Mouse (Mus musculus) A20 (cell line): Measurements from ENCODE around the gene Krtdap.
A peak's percentile ranks its signal among the peaks of the same experiment; 100 is the strongest.
"Not testable (repeated sequence)": the region's sequence is repeated elsewhere in the genome, so short reads cannot be mapped to it uniquely, and the experiment has no call there.

Experiments
- DNase-seq: peaks from one replicate; pipeline ENCODE4 v3.0.0-alpha.2; 2011; ENCODE audit warnings: low read depth, low spot score

Krtdap gene

GRCm38 (mm10) chr7:30787377-30788022 is at the start of gene Krtdap:
Gene Krtdap (plus strand): TSS chr7:30787896.
- no peak for DNase-seq

- DNase-seq = peak; percentile 74
Measured at GRCm38 (mm10) chr7:30742570-30742969, 45.1 kb upstream of the Krtdap start.

- DNase-seq = not testable (repeated sequence)
Measured at GRCm38 (mm10) chr7:30743617-30744016, 44.1 kb upstream of the Krtdap start, which contains the start of gene Gapdhs. Gene Gapdhs (minus strand): TSS chr7:30743681.

- DNase-seq = no peak
Measured at GRCm38 (mm10) chr7:30744022-30744598, 43.6 kb upstream of the Krtdap start.

GRCm38 (mm10) chr7:30747525-30748204 is 40.0 kb upstream of the Krtdap start:
- DNase-seq = no peak

- DNase-seq = no peak
Measured at GRCm38 (mm10) chr7:30749824-30750606, 37.7 kb upstream of the Krtdap start.

GRCm38 (mm10) chr7:30751086-30751669 is 36.5 kb upstream of the Krtdap start, which contains the start of gene Sbsn:
Gene Sbsn (plus strand): TSS chr7:30751471.
- DNase-seq = no peak

GRCm38 (mm10) chr7:30757001-30757400 is 30.7 kb upstream of the Krtdap start:
- DNase-seq = no peak

GRCm38 (mm10) chr7:30758853-30759252 is 28.8 kb upstream of the Krtdap start:
- peak; percentile 41 for DNase-seq

- DNase-seq = peak; percentile 43
Measured at GRCm38 (mm10) chr7:30761769-30762352, 25.8 kb upstream of the Krtdap start.

GRCm38 (mm10) chr7:30763456-30763855 is 24.2 kb upstream of the Krtdap start, which contains the start of gene Dmkn:
Gene Dmkn (plus strand): TSS chr7:30763756.
- DNase-seq = no peak

GRCm38 (mm10) chr7:30765173-30765572 is 22.5 kb upstream of the Krtdap start:
- no peak for DNase-seq

- peak; percentile 44 for DNase-seq
Measured at GRCm38 (mm10) chr7:30766408-30766807, 21.3 kb upstream of the Krtdap start.

- DNase-seq = no peak
Measured at GRCm38 (mm10) chr7:30769236-30769635, 18.5 kb upstream of the Krtdap start.

- no peak for DNase-seq
Measured at GRCm38 (mm10) chr7:30776104-30776503, 11.6 kb upstream of the Krtdap start.

GRCm38 (mm10) chr7:30777081-30777579 is 10.6 kb upstream of the Krtdap start:
- no peak for DNase-seq

- DNase-seq = no peak
Measured at GRCm38 (mm10) chr7:30777911-30778310, 9.8 kb upstream of the Krtdap start.

GRCm38 (mm10) chr7:30781792-30782191 is 5.9 kb upstream of the Krtdap start:
- DNase-seq = peak; percentile 61

GRCm38 (mm10) chr7:30782658-30783057 is 5.0 kb upstream of the Krtdap start:
- DNase-seq = no peak

- DNase-seq = no peak
Measured at GRCm38 (mm10) chr7:30785154-30785553, 2.5 kb upstream of the Krtdap start.
